Mouse (Mus musculus): ENCODE data around the gene Wdr31. TPM values are rescaled to one million over a fixed set of nuclear protein-coding genes. Genes with fewer than 3 reads are reported as not detected.
A peak's percentile ranks its signal among the peaks of the same experiment; 100 is the strongest.

Gene Wdr31
- total RNA-seq (2014; fragmentation: Nextera tagmentation): 1.7 and 1.8 TPM in 2 replicates
- 0.70 and 2.0 TPM in 2 replicates for total RNA-seq (2017)
- polyA plus RNA-seq (2012): 0.52 and 0.58 TPM in 2 replicates

- Histone ChIP-seq H3K36me3 (replicated peaks) (no peaks in the 10 kb centered on the region), H3K9me3 (replicated peaks) (no peaks in the 10 kb centered on the region), H3K27me3 (ENCODE audit: insufficient read depth, low read length) (no peaks in the 10 kb centered on the region), H3K4me1 (ENCODE audit: insufficient read depth, low read depth, low read length) (peaks cover 8% of the 10 kb centered on the region), H3K4me3 (ENCODE audit: low read depth, low read length) (peak within 1 kb of the TSS; percentile 72)
- peak; percentile 32 for DNase-seq (ENCODE audit: low spot score)
- ATAC-seq (ENCODE audit: extremely low read depth, insufficient number of reproducible peaks, low FRiP score, poor library complexity, severe bottlenecking): peak; percentile 70
- TF ChIP-seq GATA2 (IDR thresholded peaks at IDR 0.05; ENCODE audit: borderline replicate concordance, low read depth, low read length) (no peak), TAL1 (conservative IDR thresholded peaks at IDR 0.05; ENCODE audit: low read depth, low read length) (no peak), CTCF (IDR thresholded peaks at IDR 0.05; ENCODE audit: low read depth, low read length) (no peak), POLR2AphosphoS5 (IDR thresholded peaks at IDR 0.05; ENCODE audit: insufficient replicate concordance, low read depth, low read length) (no peak), GATA1 (IDR thresholded peaks at IDR 0.05; ENCODE audit: borderline replicate concordance, low read length) (no peak)
These were observed at the start of gene Wdr31 for GRCm38 (mm10) chr4:62470598-62471051. Wdr31 (minus strand) TSS chr4:62470896.

GRCm38 (mm10) chr4:62519849-62520233 lies 49.1 kb upstream of the Wdr31 start, which contains the start of gene Alad:
Alad (minus strand) TSS chr4:62519918.
- no peaks in the 10 kb centered on the region for H3K27me3 ChIP-seq (ENCODE audit: insufficient read depth, low read length)
- peaks cover 83% of the 10 kb centered on the region for H3K4me1 ChIP-seq (ENCODE audit: insufficient read depth, low read depth, low read length)
- DNase-seq (ENCODE audit: low spot score) (peak; percentile 90), ATAC-seq (ENCODE audit: extremely low read depth, insufficient number of reproducible peaks, low FRiP score, poor library complexity, severe bottlenecking) (peak; percentile 10)
- H3K4me3 ChIP-seq (ENCODE audit: low read depth, low read length): peak within 1 kb of the TSS; percentile 77
- H3K36me3 ChIP-seq (replicated peaks): peaks cover 47% of the 10 kb centered on the region
- H3K9me3 ChIP-seq (replicated peaks): no peaks in the 10 kb centered on the region
- TF ChIP-seq GATA2 (IDR thresholded peaks at IDR 0.05; ENCODE audit: borderline replicate concordance, low read depth, low read length): no peak

- peaks cover 44% of the 10 kb centered on the region for H3K36me3 ChIP-seq (replicated peaks)
- H3K4me3 ChIP-seq (ENCODE audit: low read depth, low read length): peak overlapping the region; percentile 77
- H3K9me3 ChIP-seq (replicated peaks): no peaks in the 10 kb centered on the region
- DNase-seq (ENCODE audit: low spot score): peak; percentile 80
- no peaks in the 10 kb centered on the region for H3K27me3 ChIP-seq (ENCODE audit: insufficient read depth, low read length)
- ATAC-seq (ENCODE audit: extremely low read depth, insufficient number of reproducible peaks, low FRiP score, poor library complexity, severe bottlenecking): peak; percentile 12
- H3K4me1 ChIP-seq (ENCODE audit: insufficient read depth, low read depth, low read length): peaks cover 82% of the 10 kb centered on the region
- no peak for TF ChIP-seq TAL1 (conservative IDR thresholded peaks at IDR 0.05; ENCODE audit: low read depth, low read length)
- no peak for TF ChIP-seq POLR2AphosphoS5 (IDR thresholded peaks at IDR 0.05; ENCODE audit: insufficient replicate concordance, low read depth, low read length)
- no peak for TF ChIP-seq GATA2 (IDR thresholded peaks at IDR 0.05; ENCODE audit: borderline replicate concordance, low read depth, low read length)
- TF ChIP-seq CTCF (IDR thresholded peaks at IDR 0.05; ENCODE audit: low read depth, low read length): no peak
- no peak for TF ChIP-seq GATA1 (IDR thresholded peaks at IDR 0.05; ENCODE audit: borderline replicate concordance, low read length)
These were observed 48.6 kb upstream of the Wdr31 start for GRCm38 (mm10) chr4:62519122-62519848.

GRCm38 (mm10) chr4:62518416-62519121 lies 47.9 kb upstream of the Wdr31 start:
- Histone ChIP-seq H3K36me3 (replicated peaks) (peaks cover 45% of the 10 kb centered on the region), H3K9me3 (replicated peaks) (no peaks in the 10 kb centered on the region), H3K27me3 (ENCODE audit: insufficient read depth, low read length) (no peaks in the 10 kb centered on the region), H3K4me1 (ENCODE audit: insufficient read depth, low read depth, low read length) (peaks cover 83% of the 10 kb centered on the region), H3K4me3 (ENCODE audit: low read depth, low read length) (peak overlapping the region; percentile 77)
- TF ChIP-seq CTCF (IDR thresholded peaks at IDR 0.05; ENCODE audit: low read depth, low read length): no peak
- TF ChIP-seq GATA1 (IDR thresholded peaks at IDR 0.05; ENCODE audit: borderline replicate concordance, low read length): no peak
- no peak for TF ChIP-seq POLR2AphosphoS5 (IDR thresholded peaks at IDR 0.05; ENCODE audit: insufficient replicate concordance, low read depth, low read length)
- no peak for TF ChIP-seq TAL1 (conservative IDR thresholded peaks at IDR 0.05; ENCODE audit: low read depth, low read length)
- TF ChIP-seq GATA2 (IDR thresholded peaks at IDR 0.05; ENCODE audit: borderline replicate concordance, low read depth, low read length): no peak
- peak; percentile 66 for DNase-seq (ENCODE audit: low spot score)
- no peak for ATAC-seq (ENCODE audit: extremely low read depth, insufficient number of reproducible peaks, low FRiP score, poor library complexity, severe bottlenecking)

- ATAC-seq (ENCODE audit: extremely low read depth, insufficient number of reproducible peaks, low FRiP score, poor library complexity, severe bottlenecking) (no peak), DNase-seq (ENCODE audit: low spot score) (no peak)
- H3K36me3 ChIP-seq (replicated peaks): peaks cover 45% of the 10 kb centered on the region
- H3K4me3 ChIP-seq (ENCODE audit: low read depth, low read length): peak overlapping the region; percentile 77
- no peaks in the 10 kb centered on the region for H3K27me3 ChIP-seq (ENCODE audit: insufficient read depth, low read length)
- peaks cover 84% of the 10 kb centered on the region for H3K4me1 ChIP-seq (ENCODE audit: insufficient read depth, low read depth, low read length)
- no peaks in the 10 kb centered on the region for H3K9me3 ChIP-seq (replicated peaks)
- TF ChIP-seq GATA2 (IDR thresholded peaks at IDR 0.05; ENCODE audit: borderline replicate concordance, low read depth, low read length) (no peak), GATA1 (IDR thresholded peaks at IDR 0.05; ENCODE audit: borderline replicate concordance, low read length) (no peak), POLR2AphosphoS5 (IDR thresholded peaks at IDR 0.05; ENCODE audit: insufficient replicate concordance, low read depth, low read length) (no peak), CTCF (IDR thresholded peaks at IDR 0.05; ENCODE audit: low read depth, low read length) (no peak), TAL1 (conservative IDR thresholded peaks at IDR 0.05; ENCODE audit: low read depth, low read length) (no peak)
These were observed 47.1 kb upstream of the Wdr31 start for GRCm38 (mm10) chr4:62517538-62518415.
